Mouse (Mus musculus): Measurements from ENCODE around the gene Krt25.

DNA sequence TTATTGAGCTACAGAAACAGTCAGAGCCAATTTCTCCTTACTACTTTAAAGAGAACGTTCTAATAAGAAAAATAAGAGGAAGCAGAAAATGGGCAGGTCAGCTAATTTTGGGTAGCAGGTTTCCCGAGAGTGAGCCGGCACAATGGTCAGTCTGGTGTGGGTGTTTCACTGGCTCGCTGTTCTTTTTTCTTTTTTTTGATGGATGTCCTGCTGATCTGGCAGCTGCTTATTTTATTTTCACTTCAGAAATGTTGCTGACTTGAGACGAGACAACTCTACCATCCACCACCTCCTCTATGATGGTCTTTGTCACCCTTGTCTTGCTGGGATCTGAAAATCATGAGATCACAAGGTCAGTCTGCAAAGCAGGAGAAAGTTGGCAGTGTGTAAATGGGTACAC, 42.8 kb downstream of the Krt25 start:
- TF ChIP-seq CTCF (conservative IDR thresholded peaks at IDR 0.05; ENCODE audit: low read length) (no peak), POU5F1 (IDR thresholded peaks at IDR 0.05; ENCODE audit: borderline replicate concordance, low read length) (no peak), NANOG (IDR thresholded peaks at IDR 0.05; ENCODE audit: borderline replicate concordance, low read length) (no peak)

All from E14TG2a.4 (cell line).